ENCODE assay signal across 9 mouse cellular contexts in genomic region chrX:104201592-104202139, GRCm38 (mm10). TPM values are rescaled to one million over a fixed set of nuclear protein-coding genes. Genes with fewer than 3 reads are reported as not detected.
DNase-seq lines count a peak whose midpoint lies in the region; ATAC-seq and TF ChIP-seq lines count a peak whose summit lies in the region.
"Had no signal": no experiment of that assay in that cellular context is flagged by ENCODE, and none has a peak within 500 bp of the region (broad histone marks: within the 10 kb centered on the region; RNA-seq: fewer than 3 reads in every experiment).

No protein-coding gene starts in this region.

- peaks cover 22% of the 10 kb centered on the region for H3K4me1 ChIP-seq in E14TG2a.4 (replicated peaks; ENCODE audit: low read depth, low read length)
- H3K4me1 ChIP-seq in forebrain, embryonic 16.5 days (replicated peaks; ENCODE audit: control insufficient read depth, insufficient read depth, low read length): no peaks in the 10 kb centered on the region
- no peaks in the 10 kb centered on the region for H3K4me1 ChIP-seq in liver, embryonic 15.5 days (replicated peaks)
- no peaks in the 10 kb centered on the region; the same call in 1 of the 2 replicates for H3K4me1 ChIP-seq in stomach, embryonic 16.5 days (ENCODE audit: control insufficient read depth, insufficient read depth, low read length)

- peak overlapping the region; percentile 51 for H3K4me2 ChIP-seq in forebrain, embryonic 16.5 days (ENCODE audit: low read length)
- H3K4me2 ChIP-seq in liver, embryonic 15.5 days: peak overlapping the region; percentile 61
- H3K4me2 ChIP-seq in stomach, embryonic 16.5 days (ENCODE audit: low read depth, low read length): peak overlapping the region; percentile 71

- ATAC-seq in forebrain, embryonic 16.5 days: peak; percentile 31
- ATAC-seq in liver, embryonic 15.5 days (ENCODE audit: insufficient read depth): no peak
- ATAC-seq in stomach, embryonic 16.5 days (ENCODE audit: insufficient read depth, low FRiP score): no peak

- peak overlapping the region; percentile 76 for H3K9ac ChIP-seq in forebrain, embryonic 16.5 days (replicated peaks; ENCODE audit: low read depth, low read length)
- no peak overlapping the region for H3K9ac ChIP-seq in liver, embryonic 15.5 days
- H3K9ac ChIP-seq in stomach, embryonic 16.5 days (ENCODE audit: low read length): no peak overlapping the region

- peak overlapping the region; percentile 84 for H3K4me3 ChIP-seq in E14TG2a.4 (replicated peaks; ENCODE audit: low read length)
- H3K4me3 ChIP-seq in forebrain, embryonic 16.5 days (replicated peaks; ENCODE audit: low read length): peak overlapping the region; percentile 61
- H3K4me3 ChIP-seq in liver, embryonic 15.5 days (replicated peaks): no peak overlapping the region
- H3K4me3 ChIP-seq in stomach, embryonic 16.5 days (replicated peaks; ENCODE audit: low read length): peak overlapping the region; percentile 51

- H3K36me3 ChIP-seq in E14TG2a.4 (ENCODE audit: insufficient read depth, low read length): no peaks in the 10 kb centered on the region
- H3K36me3 ChIP-seq in forebrain, embryonic 16.5 days (ENCODE audit: control insufficient read depth, insufficient read depth): no peaks in the 10 kb centered on the region
- no peaks in the 10 kb centered on the region for H3K36me3 ChIP-seq in liver, embryonic 15.5 days (replicated peaks)
- H3K36me3 ChIP-seq in stomach, embryonic 16.5 days (ENCODE audit: control insufficient read depth, insufficient read depth, low read length): no peaks in the 10 kb centered on the region

- H3K27me3 ChIP-seq in E14TG2a.4 (ENCODE audit: insufficient read depth, low read length): no peaks in the 10 kb centered on the region
- H3K27me3 ChIP-seq in forebrain, embryonic 16.5 days (replicated peaks; ENCODE audit: control insufficient read depth, insufficient read depth, low read length): no peaks in the 10 kb centered on the region
- H3K27me3 ChIP-seq in liver, embryonic 15.5 days: peaks cover 70% of the 10 kb centered on the region
- peaks cover 27% of the 10 kb centered on the region for H3K27me3 ChIP-seq in stomach, embryonic 16.5 days (ENCODE audit: control insufficient read depth, insufficient read depth, low read length)

- DNase-seq in cerebellum, adult 9-11 months: peak; percentile 3
- DNase-seq in cerebellum, adult 11 months: no peak
- no peak for DNase-seq in spleen, postnatal 36 days (ENCODE audit: low spot score in 2 of 2)
- DNase-seq in spleen, adult 12 weeks (ENCODE audit: low spot score): no peak

- 31% methylated on average over 17 of the region's 21 CpGs for WGBS in forebrain, embryonic 16.5 days
- 25% methylated on average over 21 of the region's 21 CpGs for WGBS in liver, embryonic 15.5 days (ENCODE audit: insufficient replicate concordance)
- 19% methylated on average over 20 of the region's 21 CpGs for WGBS in stomach, embryonic 16.5 days

- H3K27ac ChIP-seq in forebrain, embryonic 16.5 days (ENCODE audit: low read length): peak overlapping the region; percentile 96
- H3K27ac ChIP-seq in liver, embryonic 15.5 days (replicated peaks): no peak overlapping the region
- H3K27ac ChIP-seq in stomach, embryonic 16.5 days (ENCODE audit: low read length): no peak overlapping the region

- TF ChIP-seq CTCF in E14TG2a.4 (conservative IDR thresholded peaks at IDR 0.05; ENCODE audit: low read length): no peak

- H3K9me3 ChIP-seq in E14TG2a.4 (ENCODE audit: low read length): no peaks in the 10 kb centered on the region
- H3K9me3 ChIP-seq in forebrain, embryonic 16.5 days (ENCODE audit: control insufficient read depth, low read length): no peaks in the 10 kb centered on the region
- no peaks in the 10 kb centered on the region for H3K9me3 ChIP-seq in liver, embryonic 15.5 days (replicated peaks)
- H3K9me3 ChIP-seq in stomach, embryonic 16.5 days (replicated peaks; ENCODE audit: control insufficient read depth, low read length): no peaks in the 10 kb centered on the region

RNA-seq across cellular contexts. Expression of gene Nexmif, which starts 0.7 kb away (rescaled TPM):
- polyA plus RNA-seq in forebrain, embryonic 16.5 days (2015; fragmentation: Nextera tagmentation; extraction: Ambion mirVana): 18.1 and 19.4 TPM in 2 replicates
- polyA plus RNA-seq in liver, embryonic 15.5 days (2015; fragmentation: Nextera tagmentation; extraction: Ambion mirVana): 0.05 TPM in 1 of 2 replicates, not detected in the other
- polyA plus RNA-seq in stomach, embryonic 16.5 days (2015; fragmentation: Nextera tagmentation; extraction: Ambion mirVana): 0.29 and 0.40 TPM in 2 replicates
- polyA plus RNA-seq: C2C12 had no signal

Comparison
In these comparisons a context has a peak if more than half of its experiments do, and no peak if none do; other contexts are left out.
1. RNA of gene Nexmif, which starts 0.7 kb away (polyA plus RNA-seq): 18.1 to 19.4 TPM in forebrain, embryonic 16.5 days; 0.29 to 0.40 TPM in stomach, embryonic 16.5 days and 0.05 TPM in liver, embryonic 15.5 days; every median in the first group is over 10 times any median in the second.
2. Peak in every context shown above with its lines, with median percentiles within 50 percentile points of each other: H3K4me2 ChIP-seq.